Mouse (Mus musculus) midbrain, embryonic 14.5 days (tissue): Measurements from ENCODE around the gene Ripor2. TPM values are rescaled to one million over a fixed set of nuclear protein-coding genes. Genes with fewer than 3 reads are reported as not detected.
A peak's percentile ranks its signal among the peaks of the same experiment; 100 is the strongest.
"Not testable (repeated sequence)": the region's sequence is repeated elsewhere in the genome, so short reads cannot be mapped to it uniquely, and the experiment has no call there.

Source experiments
- ATAC-seq: fragments of 200-750 bp; cut with Nextera tagmentation; 2 replicates; pipeline ENCODE4 v1.8.0; 2017; ENCODE audit warnings: moderate number of reproducible peaks, moderate library complexity; ENCODE audit not compliant: low FRiP score, low TSS enrichment
- DNase-seq: peaks from one replicate; pipeline ENCODE4 v3.0.0-alpha.2; 2015
- H3K27ac ChIP-seq: fragments of 300-500 bp; sonication (generic); replicated peaks from 2 replicates; pipeline ENCODE4 v1.5.1; 2014; ENCODE audit warnings: mild to moderate bottlenecking, low read depth, low read length, moderate library complexity
- H3K27me3 ChIP-seq: fragments of 300-500 bp; sonication (generic); 2 replicates; pipeline ENCODE4 v1.6.1; 2014; ENCODE audit warnings: low read length, control low read depth, mixed read lengths; ENCODE audit not compliant: control insufficient read depth, insufficient read depth
- H3K36me3 ChIP-seq: fragments of 300-500 bp; sonication (generic); 2 replicates; pipeline ENCODE4 v1.6.1; 2014; ENCODE audit warnings: low read length, control low read depth; ENCODE audit not compliant: control insufficient read depth, insufficient read depth
- H3K4me1 ChIP-seq: fragments of 300-500 bp; sonication (generic); 2 replicates; pipeline ENCODE4 v1.6.1; 2014; ENCODE audit warnings: mild to moderate bottlenecking, antibody characterized with exemption, low read length, control low read depth; ENCODE audit not compliant: control insufficient read depth, insufficient read depth
- H3K4me2 ChIP-seq: fragments of 300-500 bp; sonication (generic); 2 replicates; pipeline ENCODE4 v1.6.1; 2014; ENCODE audit warnings: mild to moderate bottlenecking, low read length, moderate library complexity
- H3K4me3 ChIP-seq: fragments of 300-500 bp; sonication (generic); replicated peaks from 2 replicates; pipeline ENCODE4 v1.5.1; 2014; ENCODE audit warnings: low read depth, low read length
- H3K9ac ChIP-seq: fragments of 300-500 bp; sonication (generic); replicated peaks from 2 replicates; pipeline ENCODE4 v1.6.1; 2014; ENCODE audit warnings: mild to moderate bottlenecking, low read length, moderate library complexity
- H3K9me3 ChIP-seq: fragments of 300-500 bp; sonication (generic); 2 replicates; pipeline ENCODE4 v1.6.1; 2016; ENCODE audit warnings: low read length, control low read depth, mixed read lengths; ENCODE audit not compliant: control insufficient read depth
- WGBS: fragments of 180-500 bp; shearing (Covaris S2); extraction: QIAGEN DNeasy Blood & Tissue Kit; methylation state at CpG from one replicate; pipeline ENCODE4 v1.1.7; 2014; 5-methylcytosine and 5-hydroxymethylcytosine counted together
- polyA plus RNA-seq: library from polyadenylated mRNA; unstranded; fragments of >200 nt; fragmentation: Nextera tagmentation; extraction: Ambion mirVana; gene quantifications from 2 replicates; pipeline ENCODE4 v1.2.1, GENCODE M21; 2014

The Ripor2 gene
- polyA plus RNA-seq, 1 experiment from 2014 or later = 33.4 TPM

GRCm38 (mm10) chr13:24771482-24771881, 189.5 kb downstream of the Ripor2 start:
- H3K9ac ChIP-seq, DNase-seq, H3K4me3 ChIP-seq, H3K4me1 ChIP-seq, H3K9me3 ChIP-seq, H3K36me3 ChIP-seq, H3K27ac ChIP-seq, ATAC-seq, H3K4me2 ChIP-seq, H3K27me3 ChIP-seq: not testable (repeated sequence)
- WGBS = 94% methylated on average over 10 of the region's 10 CpGs

- DNase-seq (peak; percentile 83), ATAC-seq (no peak)
- Histone ChIP-seq H3K27me3 (no peaks in the 10 kb centered on the region), H3K36me3 (no peaks in the 10 kb centered on the region), H3K4me1 (no peaks in the 10 kb centered on the region), H3K4me2 (no peak overlapping the region), H3K4me3 (no peak overlapping the region), H3K9me3 (no peaks in the 10 kb centered on the region), H3K9ac (no peak overlapping the region), H3K27ac (no peak overlapping the region)
- 43% methylated on average over 7 of the region's 7 CpGs for WGBS
Observed at GRCm38 (mm10) chr13:24776146-24776844, 194.3 kb downstream of the Ripor2 start.

- no peak overlapping the region for H3K4me3 ChIP-seq
- DNase-seq (no peak), ATAC-seq (no peak)
- H3K27ac ChIP-seq = no peak overlapping the region
- no peaks in the 10 kb centered on the region for H3K36me3 ChIP-seq
- no peaks in the 10 kb centered on the region for H3K9me3 ChIP-seq
- no peak overlapping the region for H3K9ac ChIP-seq
- H3K27me3 ChIP-seq = no peaks in the 10 kb centered on the region
- no peaks in the 10 kb centered on the region for H3K4me1 ChIP-seq
- H3K4me2 ChIP-seq = no peak overlapping the region
- WGBS = 83% methylated on average over 2 of the region's 2 CpGs
Observed at GRCm38 (mm10) chr13:24778026-24778425, 196.0 kb downstream of the Ripor2 start.

GRCm38 (mm10) chr13:24778706-24779380, 196.9 kb downstream of the Ripor2 start:
- 87% methylated on average over 8 of the region's 8 CpGs for WGBS

GRCm38 (mm10) chr13:24781916-24782315, 199.9 kb downstream of the Ripor2 start:
- Histone ChIP-seq H3K4me1 (no peaks in the 10 kb centered on the region), H3K9me3 (no peaks in the 10 kb centered on the region), H3K4me3 (no peak overlapping the region), H3K9ac (no peak overlapping the region), H3K4me2 (no peak overlapping the region), H3K27me3 (no peaks in the 10 kb centered on the region), H3K36me3 (no peaks in the 10 kb centered on the region), H3K27ac (no peak overlapping the region)
- ATAC-seq (no peak), DNase-seq (peak; percentile 44)
- 68% methylated on average over 5 of the region's 5 CpGs for WGBS

More at GRCm38 (mm10) chr13:24778706-24779380, 196.9 kb downstream of the Ripor2 start:
- H3K4me1 ChIP-seq = no peaks in the 10 kb centered on the region
- no peaks in the 10 kb centered on the region for H3K36me3 ChIP-seq
- no peak for ATAC-seq
- no peak for DNase-seq
- no peaks in the 10 kb centered on the region for H3K9me3 ChIP-seq
- H3K9ac ChIP-seq = no peak overlapping the region
- H3K4me3 ChIP-seq = no peak overlapping the region
- H3K27ac ChIP-seq = no peak overlapping the region
- no peak overlapping the region for H3K4me2 ChIP-seq
- no peaks in the 10 kb centered on the region for H3K27me3 ChIP-seq

Other genes starting within 250 kb of the Ripor2 start
- gene Armh2, start 159.0 kb downstream of the Ripor2 start, polyA plus RNA-seq = not detected in 2 replicates
- 16.0 and 24.1 TPM in 2 replicates for gene Gmnn, start 179.7 kb downstream of the Ripor2 start, polyA plus RNA-seq
- 51.8 and 76.3 TPM in 2 replicates for gene BC005537, start 219.5 kb downstream of the Ripor2 start, polyA plus RNA-seq
- 40.3 and 46.3 TPM in 2 replicates for gene Acot13, start 249.4 kb downstream of the Ripor2 start, polyA plus RNA-seq
- gene Tdp2, start 249.5 kb downstream of the Ripor2 start, polyA plus RNA-seq = 36.4 and 40.4 TPM in 2 replicates